Mouse (Mus musculus) MEL-GATA-1-ER (cell line): ENCODE data around the gene Mtmr3.

Source experiments
- DNase-seq: peaks from one replicate; pipeline ENCODE4 v3.0.0-alpha.2; 2012; ENCODE audit warnings: low read depth; ENCODE audit errors: extremely low read depth

Mtmr3 gene

GRCm38 (mm10) chr11:4594608-4595500, at the start of gene Mtmr3:
TSS of gene Mtmr3 (minus strand) at chr11:4594863.
- DNase-seq: peak; percentile 76

- no peak for DNase-seq
Observed at GRCm38 (mm10) chr11:4643722-4644121, 49.1 kb upstream of the Mtmr3 start.

GRCm38 (mm10) chr11:4641185-4641584, 46.5 kb upstream of the Mtmr3 start:
- no peak for DNase-seq

- DNase-seq: no peak
Observed at GRCm38 (mm10) chr11:4638261-4638660, 43.6 kb upstream of the Mtmr3 start.

- DNase-seq: peak; percentile 70
Observed at GRCm38 (mm10) chr11:4637534-4638234, 43.0 kb upstream of the Mtmr3 start, which contains the start of gene Ascc2. TSS of gene Ascc2 (plus strand) at chr11:4637747.

- DNase-seq: peak; percentile 20
Observed at GRCm38 (mm10) chr11:4636782-4637342, 42.2 kb upstream of the Mtmr3 start.

- no peak for DNase-seq
Observed at GRCm38 (mm10) chr11:4634395-4634794, 39.7 kb upstream of the Mtmr3 start.

- no peak for DNase-seq
Observed at GRCm38 (mm10) chr11:4633420-4633819, 38.8 kb upstream of the Mtmr3 start.

- no peak for DNase-seq
Observed at GRCm38 (mm10) chr11:4629861-4630280, 35.2 kb upstream of the Mtmr3 start.

GRCm38 (mm10) chr11:4627636-4628035, 33.0 kb upstream of the Mtmr3 start:
- no peak for DNase-seq

GRCm38 (mm10) chr11:4625931-4626330, 31.3 kb upstream of the Mtmr3 start:
- DNase-seq: no peak

- DNase-seq: no peak
Observed at GRCm38 (mm10) chr11:4622997-4623396, 28.3 kb upstream of the Mtmr3 start.

- DNase-seq: no peak
Observed at GRCm38 (mm10) chr11:4622442-4622986, 27.9 kb upstream of the Mtmr3 start.

GRCm38 (mm10) chr11:4621866-4622265, 27.2 kb upstream of the Mtmr3 start:
- DNase-seq: no peak

GRCm38 (mm10) chr11:4620501-4621108, 25.9 kb upstream of the Mtmr3 start:
- DNase-seq: no peak

- no peak for DNase-seq
Observed at GRCm38 (mm10) chr11:4620017-4620485, 25.4 kb upstream of the Mtmr3 start, which contains the start of gene Gm11032. TSS of gene Gm11032 (plus strand) at chr11:4620067.

GRCm38 (mm10) chr11:4611904-4612303, 17.2 kb upstream of the Mtmr3 start:
- no peak for DNase-seq

GRCm38 (mm10) chr11:4606541-4606940, 11.9 kb upstream of the Mtmr3 start:
- no peak for DNase-seq

GRCm38 (mm10) chr11:4605414-4605813, 10.8 kb upstream of the Mtmr3 start:
- peak; percentile 63 for DNase-seq

GRCm38 (mm10) chr11:4604441-4604840, 9.8 kb upstream of the Mtmr3 start:
- no peak for DNase-seq
